Mouse (Mus musculus): ENCODE data around the gene Pdzk1. TPM values are rescaled to one million over a fixed set of nuclear protein-coding genes. Genes with fewer than 3 reads are reported as not detected.

Pdzk1 gene
- total and polyA plus RNA-seq, 3 experiments, result 0.13 TPM; not detected in 2

GRCm38 (mm10) chr3:96813106-96813505 lies 16.0 kb upstream of the Pdzk1 start:
- dilution Hi-C loops (cut with MboI; ENCODE audit: extremely low pct_ligation_motif_present, extremely low pct_unique_long_range_greater_than_20kb, low sequenced_read_pairs), result no loop called here
- H3K27ac ChIP-seq (ENCODE audit: insufficient read depth, low read depth), result no peak overlapping the region
- peaks cover 3% of the 10 kb centered on the region for H3K9me3 ChIP-seq (replicated peaks; ENCODE audit: low read length)
- no peaks in the 10 kb centered on the region for H3K4me1 ChIP-seq (ENCODE audit: control insufficient read depth in 1 of 2, insufficient read depth in 2 of 2)
- H3K4me2 ChIP-seq (ENCODE audit: insufficient read depth, low read depth, poor library complexity, severe bottlenecking), result peak overlapping the region; percentile 51; the same call in 1 of the 2 replicates
- in situ Hi-C loops (cut with MboI; ENCODE audit: low pct_ligation_motif_present, low pct_unique_long_range_greater_than_20kb, low sequenced_read_pairs), result loop anchor here (25.0 kb wide), 1 partner anchor 274 kb away; no protein-coding TSS in a partner anchor
- H3K36me3 ChIP-seq (replicated peaks in 1 of 2; ENCODE audit: control insufficient read depth in 1 of 2, insufficient read depth in 1 of 2, low read length in 1 of 2), result no peaks in the 10 kb centered on the region
- TF ChIP-seq MYC (IDR thresholded peaks at IDR 0.05; ENCODE audit: low read depth, low read length) (peak; percentile 67; the same call in 1 of the 2 replicates), SMC3 (IDR thresholded peaks at IDR 0.05; ENCODE audit: low read depth, low read length) (peak; percentile 25), CTCF (conservative IDR thresholded peaks at IDR 0.05 in 1 of 2, IDR thresholded peaks at IDR 0.05 in 1 of 2; ENCODE audit: low read depth in 2 of 2, low read length in 2 of 2) (peak in 1 of 2 experiments; percentile 55; a peak in 2 of 4 replicates), RAD21 (IDR thresholded peaks at IDR 0.05; ENCODE audit: low read depth, low read length) (peak; percentile 43), USF2 (conservative IDR thresholded peaks at IDR 0.05; ENCODE audit: low read depth, low read length) (no peak), CHD1 (IDR thresholded peaks at IDR 0.05; ENCODE audit: low read depth, low read length) (no peak)
- no peak overlapping the region for H3K9ac ChIP-seq (ENCODE audit: insufficient read depth, low read depth)
- H3K4me3 ChIP-seq (replicated peaks in 1 of 3; ENCODE audit: low read depth in 2 of 3, low read length in 2 of 3, poor library complexity in 1 of 3), result no peak overlapping the region
- no peaks in the 10 kb centered on the region for H3K27me3 ChIP-seq (replicated peaks)
- DNase-seq (ENCODE audit: extremely low read depth), result peak; percentile 11
- no peaks in the 10 kb centered on the region for H3K79me2 ChIP-seq (replicated peaks; ENCODE audit: control insufficient read depth, extremely low read depth, insufficient read depth, poor library complexity, severe bottlenecking)

- dilution Hi-C loops (cut with MboI; ENCODE audit: extremely low pct_ligation_motif_present, extremely low pct_unique_long_range_greater_than_20kb, low sequenced_read_pairs), result no loop called here
- no peak overlapping the region for H3K4me2 ChIP-seq (ENCODE audit: insufficient read depth, low read depth, poor library complexity, severe bottlenecking)
- no peak overlapping the region for H3K4me3 ChIP-seq (replicated peaks in 1 of 3; ENCODE audit: low read depth in 2 of 3, low read length in 2 of 3, poor library complexity in 1 of 3)
- no peaks in the 10 kb centered on the region for H3K79me2 ChIP-seq (replicated peaks; ENCODE audit: control insufficient read depth, extremely low read depth, insufficient read depth, poor library complexity, severe bottlenecking)
- no peak for TF ChIP-seq POLR2AphosphoS2 (IDR thresholded peaks at IDR 0.05; ENCODE audit: low read depth, low read length)
- TF ChIP-seq MYC (IDR thresholded peaks at IDR 0.05; ENCODE audit: low read depth, low read length), result no peak
- TF ChIP-seq ZNF384 (IDR thresholded peaks at IDR 0.05; ENCODE audit: low read depth, low read length), result no peak
- TF ChIP-seq ZKSCAN1 (IDR thresholded peaks at IDR 0.05; ENCODE audit: borderline replicate concordance, low read depth, low read length), result no peak
- TF ChIP-seq CHD2 (IDR thresholded peaks at IDR 0.05; ENCODE audit: low read length), result no peak
- no peak for TF ChIP-seq HCFC1 (IDR thresholded peaks at IDR 0.05; ENCODE audit: low read depth, low read length)
- peaks cover 3% of the 10 kb centered on the region for H3K9me3 ChIP-seq (replicated peaks; ENCODE audit: low read length)
- no peaks in the 10 kb centered on the region for H3K27me3 ChIP-seq (replicated peaks)
- H3K9ac ChIP-seq (ENCODE audit: insufficient read depth, low read depth), result no peak overlapping the region
- H3K27ac ChIP-seq (ENCODE audit: insufficient read depth, low read depth), result no peak overlapping the region
- H3K36me3 ChIP-seq (replicated peaks in 1 of 2; ENCODE audit: control insufficient read depth in 1 of 2, insufficient read depth in 1 of 2, low read length in 1 of 2), result no peaks in the 10 kb centered on the region
- no peaks in the 10 kb centered on the region for H3K4me1 ChIP-seq (ENCODE audit: control insufficient read depth in 1 of 2, insufficient read depth in 2 of 2)
- DNase-seq (ENCODE audit: extremely low read depth), result no peak
- in situ Hi-C loops (cut with MboI; ENCODE audit: low pct_ligation_motif_present, low pct_unique_long_range_greater_than_20kb, low sequenced_read_pairs), result loop anchor here (25.0 kb wide), 1 partner anchor 274 kb away; no protein-coding TSS in a partner anchor
These were observed 15.4 kb upstream of the Pdzk1 start for GRCm38 (mm10) chr3:96813591-96814244.

DNA sequence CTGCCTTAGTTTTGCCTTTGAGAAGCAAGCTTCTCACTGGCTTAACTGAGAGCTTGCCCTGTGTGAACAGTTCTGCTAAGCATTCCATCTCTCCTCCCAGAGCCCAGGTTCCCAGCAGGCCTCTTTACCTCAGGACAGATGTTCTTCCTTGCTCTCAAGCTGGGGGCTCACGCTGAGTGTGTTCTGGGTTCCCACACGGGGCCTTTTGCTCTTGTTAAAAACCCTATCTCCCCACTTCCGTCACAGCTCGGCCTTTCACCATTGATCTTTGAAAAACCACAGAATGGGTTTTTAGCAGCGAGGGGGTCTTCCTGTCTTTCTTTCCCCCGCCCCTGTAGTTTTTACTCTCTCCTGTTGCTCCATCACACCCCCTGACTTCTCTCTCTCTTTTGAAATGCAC lies 14.7 kb upstream of the Pdzk1 start:
- Histone ChIP-seq H3K27me3 (replicated peaks) (no peaks in the 10 kb centered on the region), H3K4me1 (ENCODE audit: control insufficient read depth in 1 of 2, insufficient read depth in 2 of 2) (no peaks in the 10 kb centered on the region), H3K9ac (ENCODE audit: insufficient read depth, low read depth) (no peak overlapping the region), H3K27ac (ENCODE audit: insufficient read depth, low read depth) (no peak overlapping the region), H3K36me3 (replicated peaks in 1 of 2; ENCODE audit: control insufficient read depth in 1 of 2, insufficient read depth in 1 of 2, low read length in 1 of 2) (no peaks in the 10 kb centered on the region), H3K9me3 (replicated peaks; ENCODE audit: low read length) (peaks cover 3% of the 10 kb centered on the region), H3K4me2 (ENCODE audit: insufficient read depth, low read depth, poor library complexity, severe bottlenecking) (no peak overlapping the region), H3K4me3 (replicated peaks in 1 of 3; ENCODE audit: low read depth in 2 of 3, low read length in 2 of 3, poor library complexity in 1 of 3) (no peak overlapping the region), H3K79me2 (replicated peaks; ENCODE audit: control insufficient read depth, extremely low read depth, insufficient read depth, poor library complexity, severe bottlenecking) (no peaks in the 10 kb centered on the region)
- no peak for TF ChIP-seq MAFK (IDR thresholded peaks at IDR 0.05; ENCODE audit: insufficient replicate concordance, low read length)
- no peak for TF ChIP-seq ETS1 (conservative IDR thresholded peaks at IDR 0.05; ENCODE audit: low read depth, low read length)
- no peak for TF ChIP-seq POLR2AphosphoS2 (IDR thresholded peaks at IDR 0.05; ENCODE audit: low read depth, low read length)
- TF ChIP-seq PAX5 (IDR thresholded peaks at IDR 0.05; ENCODE audit: low read length), result no peak
- TF ChIP-seq ELF1 (IDR thresholded peaks at IDR 0.05; ENCODE audit: low read depth, low read length), result no peak
- TF ChIP-seq SMC3 (IDR thresholded peaks at IDR 0.05; ENCODE audit: low read depth, low read length), result no peak
- no peak for TF ChIP-seq CHD1 (IDR thresholded peaks at IDR 0.05; ENCODE audit: low read depth, low read length)
- no peak for TF ChIP-seq E2F4 (IDR thresholded peaks at IDR 0.05; ENCODE audit: insufficient replicate concordance, low read depth, low read length)
- TF ChIP-seq TBP (conservative IDR thresholded peaks at IDR 0.05; ENCODE audit: low read depth, low read length), result no peak
- no peak for TF ChIP-seq RCOR1 (conservative IDR thresholded peaks at IDR 0.05; ENCODE audit: low read depth, low read length)
- TF ChIP-seq IRF4 (IDR thresholded peaks at IDR 0.05; ENCODE audit: low read depth, low read length), result no peak
- TF ChIP-seq ZNF384 (IDR thresholded peaks at IDR 0.05; ENCODE audit: low read depth, low read length), result no peak
- no peak for TF ChIP-seq NELFE (IDR thresholded peaks at IDR 0.05; ENCODE audit: low read depth, low read length)
- TF ChIP-seq RAD21 (IDR thresholded peaks at IDR 0.05; ENCODE audit: low read depth, low read length), result no peak
- TF ChIP-seq JUND (conservative IDR thresholded peaks at IDR 0.05; ENCODE audit: low read depth, low read length), result no peak
- dilution Hi-C loops (cut with MboI; ENCODE audit: extremely low pct_ligation_motif_present, extremely low pct_unique_long_range_greater_than_20kb, low sequenced_read_pairs), result no loop called here
- DNase-seq (ENCODE audit: extremely low read depth), result no peak
- in situ Hi-C loops (cut with MboI; ENCODE audit: low pct_ligation_motif_present, low pct_unique_long_range_greater_than_20kb, low sequenced_read_pairs), result loop anchor here (25.0 kb wide), 1 partner anchor 273 kb away; no protein-coding TSS in a partner anchor

All from CH12.LX (cell line).